Mouse (Mus musculus): ENCODE data around the gene Slc24a4.
"Not testable (repeated sequence)": the region's sequence is repeated elsewhere in the genome, so short reads cannot be mapped to it uniquely, and the experiment has no call there.

Slc24a4 gene

GRCm38 (mm10) chr12:102248104-102248503 is 119.6 kb downstream of the Slc24a4 start:
- no peak for DNase-seq (ENCODE audit: low read depth, low spot score)

- no peak for DNase-seq (ENCODE audit: low read depth, low spot score)
Measured at GRCm38 (mm10) chr12:102250316-102250715, 121.8 kb downstream of the Slc24a4 start.

GRCm38 (mm10) chr12:102251070-102251469 is 122.5 kb downstream of the Slc24a4 start:
- DNase-seq (ENCODE audit: low read depth, low spot score): no peak

GRCm38 (mm10) chr12:102251985-102252384 is 123.5 kb downstream of the Slc24a4 start:
- DNase-seq (ENCODE audit: low read depth, low spot score): no peak

- DNase-seq (ENCODE audit: low read depth, low spot score): no peak
Measured at GRCm38 (mm10) chr12:102252525-102252924, 124.0 kb downstream of the Slc24a4 start.

GRCm38 (mm10) chr12:102255012-102255411 is 126.5 kb downstream of the Slc24a4 start:
- no peak for DNase-seq (ENCODE audit: low read depth, low spot score)

GRCm38 (mm10) chr12:102258522-102259112 is 130.1 kb downstream of the Slc24a4 start:
- DNase-seq (ENCODE audit: low read depth, low spot score): no peak

GRCm38 (mm10) chr12:102261933-102262396 is 133.4 kb downstream of the Slc24a4 start:
- no peak for DNase-seq (ENCODE audit: low read depth, low spot score)

GRCm38 (mm10) chr12:102262809-102263208 is 134.3 kb downstream of the Slc24a4 start:
- no peak for DNase-seq (ENCODE audit: low read depth, low spot score)

GRCm38 (mm10) chr12:102263249-102263648 is 134.7 kb downstream of the Slc24a4 start:
- DNase-seq (ENCODE audit: low read depth, low spot score): no peak

- DNase-seq (ENCODE audit: low read depth, low spot score): no peak
Measured at GRCm38 (mm10) chr12:102266433-102266832, 137.9 kb downstream of the Slc24a4 start.

- no peak for DNase-seq (ENCODE audit: low read depth, low spot score)
Measured at GRCm38 (mm10) chr12:102269144-102269543, 140.6 kb downstream of the Slc24a4 start.

GRCm38 (mm10) chr12:102270776-102271405 is 142.4 kb downstream of the Slc24a4 start:
- no peak for DNase-seq (ENCODE audit: low read depth, low spot score)

- no peak for DNase-seq (ENCODE audit: low read depth, low spot score)
Measured at GRCm38 (mm10) chr12:102271447-102271846, 142.9 kb downstream of the Slc24a4 start.

GRCm38 (mm10) chr12:102275833-102276443 is 147.4 kb downstream of the Slc24a4 start:
- DNase-seq (ENCODE audit: low read depth, low spot score): no peak

GRCm38 (mm10) chr12:102280290-102280689 is 151.8 kb downstream of the Slc24a4 start:
- not testable (repeated sequence) for DNase-seq (ENCODE audit: low read depth, low spot score)

GRCm38 (mm10) chr12:102280867-102281503 is 152.5 kb downstream of the Slc24a4 start:
- DNase-seq (ENCODE audit: low read depth, low spot score): no peak

GRCm38 (mm10) chr12:102282126-102282525 is 153.6 kb downstream of the Slc24a4 start:
- no peak for DNase-seq (ENCODE audit: low read depth, low spot score)

- no peak for DNase-seq (ENCODE audit: low read depth, low spot score)
Measured at GRCm38 (mm10) chr12:102282763-102283482, 154.4 kb downstream of the Slc24a4 start, which contains the start of gene Rin3. Gene Rin3 (plus strand): TSS chr12:102283048.

- no peak for DNase-seq (ENCODE audit: low read depth, low spot score)
Measured at GRCm38 (mm10) chr12:102283483-102284266, 155.1 kb downstream of the Slc24a4 start.

- no peak for DNase-seq (ENCODE audit: low read depth, low spot score)
Measured at GRCm38 (mm10) chr12:102284267-102284610, 155.7 kb downstream of the Slc24a4 start.
